ENCODE assay signal across 18 mouse cellular contexts in genomic region chr6:5718955-5719354, GRCm38 (mm10). TPM values are rescaled to one million over a fixed set of nuclear protein-coding genes. Genes with fewer than 3 reads are reported as not detected.
"Had no signal": no experiment of that assay in that cellular context is flagged by ENCODE, and none has a peak within 500 bp of the region (broad histone marks: within the 10 kb centered on the region; RNA-seq: fewer than 3 reads in every experiment).

No protein-coding gene starts in this region.

- H3K27ac ChIP-seq: lung, embryonic 15.5 days; macrophage; midbrain, embryonic 10.5 days; midbrain, embryonic 12.5 days; neural tube, embryonic 12.5 days; stomach, embryonic 15.5 days; stomach, postnatal 0 days had no signal

- H3K4me3 ChIP-seq: lung, embryonic 15.5 days; megakaryocyte, embryonic 14.5 days; midbrain, embryonic 10.5 days; midbrain, embryonic 12.5 days; neural tube, embryonic 12.5 days; stomach, embryonic 15.5 days had no signal

- DNase-seq: lung, adult 2 months; lung, postnatal 14 days; lung, postnatal 36 days; midbrain, embryonic 14.5 days; right cerebral cortex, postnatal 14 days; thymus, adult 2 months; thymus, postnatal 25 days; thymus, postnatal 4 days had no signal

- H3K27me3 ChIP-seq: lung, embryonic 15.5 days; megakaryocyte, embryonic 14.5 days; midbrain, embryonic 12.5 days; neural tube, embryonic 12.5 days; stomach, embryonic 15.5 days had no signal

- H3K4me1 ChIP-seq: lung, embryonic 15.5 days; megakaryocyte, embryonic 14.5 days; midbrain, embryonic 10.5 days; midbrain, embryonic 12.5 days; neural tube, embryonic 12.5 days; stomach, embryonic 15.5 days had no signal

- H3K9me3 ChIP-seq: lung, embryonic 15.5 days; megakaryocyte, embryonic 14.5 days; midbrain, embryonic 10.5 days; midbrain, embryonic 12.5 days; neural tube, embryonic 12.5 days; stomach, embryonic 15.5 days had no signal

- H3K4me2 ChIP-seq: lung, embryonic 15.5 days; midbrain, embryonic 12.5 days; neural tube, embryonic 12.5 days; stomach, embryonic 15.5 days had no signal

- H3K9ac ChIP-seq: lung, embryonic 15.5 days; midbrain, embryonic 12.5 days; neural tube, embryonic 12.5 days; stomach, embryonic 15.5 days had no signal

- H3K36me3 ChIP-seq: lung, embryonic 15.5 days; midbrain, embryonic 10.5 days; midbrain, embryonic 12.5 days; neural tube, embryonic 12.5 days; stomach, embryonic 15.5 days had no signal

RNA-seq across cellular contexts. Expression of gene Dync1i1, which starts 6.5 kb away (rescaled TPM):
- total RNA-seq: megakaryocyte progenitor cell, adult 5-6 weeks; neutrophil, adult 5-6 weeks had no signal
- polyA plus RNA-seq: macrophage had no signal
